Mouse (Mus musculus) Patski (cell line): Measurements from ENCODE around the gene Zfp174. TPM values are rescaled to one million over a fixed set of nuclear protein-coding genes. Genes with fewer than 3 reads are reported as not detected.
"Not testable (repeated sequence)": the region's sequence is repeated elsewhere in the genome, so short reads cannot be mapped to it uniquely, and the experiment has no call there.

ENCODE experiments used
- ATAC-seq: fragments of 100-300 bp; one replicate; pipeline ENCODE4 v1.8.0; 2021
- CTCF ChIA-PET: fragments of 350-600 bp; sonication (Branson Sonifier 250); formaldehyde crosslinking; loops from one replicate; lab custom pipeline; 2022; ENCODE audit warnings: inconsistent platforms; lab: Charles Lee
- POLR2A ChIA-PET: fragments of 350-600 bp; sonication (Branson Sonifier 250); formaldehyde crosslinking; loops from one replicate; lab custom pipeline; 2022; ENCODE audit warnings: antibody characterized with exemption, inconsistent platforms; lab: Charles Lee
- DNase-seq: peaks from one replicate; pipeline ENCODE4 v3.0.0-alpha.2; 2011; ENCODE audit warnings: low read depth, low spot score
- H3K27me3 ChIP-seq: fragments of 371-371 bp; one replicate; pipeline ENCODE4 v1.5.1; 2021
- CTCF ChIP-seq: fragments of 100-300 bp; IDR thresholded peaks from one replicate; pipeline ENCODE4 v1.5.1; 2021
- in situ Hi-C: fragments of 300-500 bp; cut with MboI; formaldehyde crosslinking; loops from 3 replicates; pipeline ENCODE4 v1.11.1; 2018; ENCODE audit warnings: low pct_unique_long_range_greater_than_20kb, mixed read lengths
- polyA plus RNA-seq: library from polyadenylated mRNA; unstranded; gene quantifications from one replicate; pipeline ENCODE4 v1.2.3, GENCODE M21; 2021

Zfp174 gene
- polyA plus RNA-seq, 1 experiment from 2014 or later: 3.2 TPM

- ATAC-seq (no peak), DNase-seq (no peak)
- ChIA-PET POLR2A (no interaction called here), CTCF (no interaction called here)
- no peaks in the 10 kb centered on the region for H3K27me3 ChIP-seq
- TF ChIP-seq CTCF: no peak
- in situ Hi-C loops: no loop called here
Measured at GRCm38 (mm10) chr16:3843796-3844195, 3.3 kb upstream of the Zfp174 start.

DNA sequence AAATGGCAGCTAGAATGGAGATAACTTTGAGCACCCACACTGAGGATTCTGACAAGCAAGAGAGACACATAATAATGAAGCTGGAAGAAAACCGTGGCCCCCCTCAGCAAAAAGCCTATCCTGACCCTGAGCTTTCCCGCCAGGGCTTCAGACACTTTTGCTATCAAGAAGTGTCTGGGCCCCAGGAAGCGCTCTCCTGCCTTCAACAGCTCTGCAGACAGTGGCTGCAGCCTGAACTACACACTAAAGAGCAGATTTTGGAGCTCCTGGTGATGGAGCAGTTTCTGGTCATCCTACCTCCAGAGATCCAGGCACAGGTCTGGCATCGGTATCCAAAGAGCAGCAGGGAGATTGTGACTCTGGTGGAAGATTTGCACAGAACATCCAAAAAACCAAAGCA, 803 bp downstream of the Zfp174 start:
- DNase-seq: no peak
- CTCF ChIA-PET: interaction anchor here (1.3 to 3.2 kb wide), 4 partner anchors 10 to 103 kb away, joined by 3 to 12 read pairs (median 4); partner anchors contain the start of gene Naa60
- ATAC-seq: no peak

GRCm38 (mm10) chr16:3848416-3848815, 1.3 kb downstream of the Zfp174 start:
- ChIA-PET CTCF (interaction anchor here (1.3 to 3.2 kb wide), 5 partner anchors 9 to 104 kb away, joined by 3 to 12 read pairs (median 4); partner anchors contain the start of gene Naa60), POLR2A (interaction anchor here (0.9 kb wide), 1 partner anchor 104 kb away, joined by 3 read pairs; no protein-coding TSS in a partner anchor)
- peak; percentile 40 for TF ChIP-seq CTCF
- ATAC-seq (no peak), DNase-seq (no peak)
- in situ Hi-C loops: loop anchor here (5.0 kb wide), 1 partner anchor 106 kb away; the partner anchor contains the start of gene Zfp263
- no peaks in the 10 kb centered on the region for H3K27me3 ChIP-seq

More for the DNA sequence above, 803 bp downstream of the Zfp174 start:
- POLR2A ChIA-PET: interaction anchor here (0.9 kb wide), 1 partner anchor 103 kb away, joined by 3 read pairs; no protein-coding TSS in a partner anchor
- TF ChIP-seq CTCF: no peak
- no peaks in the 10 kb centered on the region for H3K27me3 ChIP-seq
- in situ Hi-C loops: loop anchor here (5.0 kb wide), 1 partner anchor 106 kb away; the partner anchor contains the start of gene Zfp263

DNA sequence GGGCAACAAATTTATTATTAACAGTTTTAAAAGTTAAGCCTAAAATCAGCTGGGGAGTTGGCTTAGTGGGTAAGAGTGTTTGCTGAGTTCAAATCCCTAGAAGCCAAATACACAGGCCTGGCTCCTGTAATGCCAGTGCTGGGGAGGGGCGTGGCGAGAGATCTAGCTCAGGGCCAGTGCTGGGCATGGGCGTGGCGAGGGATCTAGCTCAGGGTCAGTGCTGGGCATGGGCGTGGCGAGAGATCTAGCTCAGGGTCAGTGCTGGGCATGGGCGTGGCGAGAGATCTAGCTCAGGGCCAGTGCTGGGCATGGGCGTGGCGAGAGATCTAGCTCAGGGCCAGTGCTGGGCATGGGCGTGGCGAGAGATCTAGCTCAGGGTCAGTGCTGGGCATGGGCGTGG, 4.2 kb downstream of the Zfp174 start:
- CTCF ChIA-PET: interaction anchor here (1.8 kb wide), 1 partner anchor 11 kb away, joined by 5 read pairs; no protein-coding TSS in a partner anchor
- H3K27me3 ChIP-seq, POLR2A ChIA-PET, in situ Hi-C loops, ATAC-seq, DNase-seq: not testable (repeated sequence)

- ATAC-seq (no peak), DNase-seq (no peak)
- in situ Hi-C loops: no loop called here
- ChIA-PET POLR2A (no interaction called here), CTCF (interaction anchor here (1.8 kb wide), 1 partner anchor 10 kb away, joined by 5 read pairs; no protein-coding TSS in a partner anchor)
- no peak for TF ChIP-seq CTCF
- H3K27me3 ChIP-seq: no peaks in the 10 kb centered on the region
Measured at GRCm38 (mm10) chr16:3852586-3852985, 5.5 kb downstream of the Zfp174 start.

- POLR2A ChIA-PET: no interaction called here
- CTCF ChIA-PET: no interaction called here
- no peaks in the 10 kb centered on the region for H3K27me3 ChIP-seq
- DNase-seq (no peak), ATAC-seq (no peak)
- in situ Hi-C loops: no loop called here
- no peak for TF ChIP-seq CTCF
Measured at GRCm38 (mm10) chr16:3854437-3855182, 7.5 kb downstream of the Zfp174 start.

DNA sequence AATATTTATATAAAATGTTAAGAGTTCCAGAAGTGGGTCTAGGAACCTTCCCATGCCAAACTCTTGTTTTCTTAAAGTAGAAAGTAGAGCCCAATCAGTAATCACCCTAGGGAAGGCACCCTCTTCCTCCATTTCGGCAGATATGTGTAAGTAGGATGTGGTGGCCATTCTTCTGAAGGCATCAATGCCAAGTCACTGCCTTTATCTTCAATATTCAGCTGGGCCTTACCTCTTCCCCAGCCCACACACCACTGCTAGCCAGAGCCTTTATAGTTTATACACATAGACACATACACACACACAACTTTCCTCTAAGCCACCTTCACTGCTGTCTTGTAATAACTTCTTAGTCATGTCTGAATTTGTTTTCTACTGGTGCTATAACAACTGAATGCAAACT, 8.7 kb downstream of the Zfp174 start:
- ChIA-PET POLR2A (no interaction called here), CTCF (no interaction called here)
- ATAC-seq (no peak), DNase-seq (no peak)
- no peak for TF ChIP-seq CTCF
- in situ Hi-C loops: no loop called here
- H3K27me3 ChIP-seq: no peaks in the 10 kb centered on the region

- in situ Hi-C loops: no loop called here
- TF ChIP-seq CTCF: no peak
- H3K27me3 ChIP-seq: no peaks in the 10 kb centered on the region
- ChIA-PET CTCF (no interaction called here), POLR2A (no interaction called here)
- DNase-seq: no peak
- no peak for ATAC-seq
Measured at GRCm38 (mm10) chr16:3859254-3859653, 12.2 kb downstream of the Zfp174 start.

DNA sequence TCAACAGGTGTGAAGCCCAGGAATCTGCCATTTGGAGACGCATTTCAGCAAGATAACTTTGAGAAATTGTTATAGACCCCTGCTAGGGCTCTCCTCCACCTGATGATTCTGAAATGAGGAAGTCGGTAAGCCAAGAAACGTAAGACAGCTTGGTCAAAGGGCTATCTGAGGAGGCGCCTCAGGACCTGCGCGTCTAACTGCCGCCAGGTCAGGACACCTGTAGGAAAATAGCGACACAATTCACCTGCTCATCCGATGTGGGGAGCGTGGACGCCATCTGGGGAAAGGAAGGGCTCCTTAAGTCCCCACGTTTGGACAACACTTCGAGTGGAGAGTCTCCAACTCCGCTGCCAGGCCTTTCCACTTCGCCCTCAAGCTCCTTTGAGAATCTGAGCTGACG, 24.7 kb downstream of the Zfp174 start:
- peak; percentile 3 for ATAC-seq
- in situ Hi-C loops: loop anchor here (10.0 kb wide), 1 partner anchor 127 kb away; the partner anchor contains the start of gene Zfp263
- ChIA-PET CTCF (interaction anchor here (1.0 to 3.1 kb wide), 5 partner anchors 10 to 123 kb away, joined by 3 to 12 read pairs (median 4); partner anchors contain the start of gene Zfp174), POLR2A (interaction anchor here (1.8 kb wide), 1 partner anchor 128 kb away, joined by 4 read pairs; the partner anchor contains the start of gene Zfp263)
- TF ChIP-seq CTCF: no peak
- no peaks in the 10 kb centered on the region for H3K27me3 ChIP-seq
- DNase-seq: no peak

GRCm38 (mm10) chr16:3872216-3873047, 25.4 kb downstream of the Zfp174 start, which contains the start of gene Naa60:
Naa60 (plus strand) TSS chr16:3872375.
- CTCF ChIA-PET: interaction anchor here (1.0 to 3.1 kb wide), 6 partner anchors 9 to 133 kb away, joined by 3 to 12 read pairs (median 4); partner anchors contain the start of gene Zfp174
- POLR2A ChIA-PET: interaction anchor here (1.3 to 1.8 kb wide), 2 partner anchors 13 to 128 kb away, joined by 3 to 4 read pairs; partner anchors contain the start of gene Zfp263
- in situ Hi-C loops: loop anchor here (10.0 kb wide), 1 partner anchor 128 kb away; the partner anchor contains the start of gene Zfp263
- peak; percentile 99 for ATAC-seq
- TF ChIP-seq CTCF: no peak
- no peaks in the 10 kb centered on the region for H3K27me3 ChIP-seq
- peak; percentile 81 for DNase-seq
